Mouse (Mus musculus) myocyte (in vitro differentiated cells): ENCODE measurements around the gene Marcksl1. TPM values are rescaled to one million over a fixed set of nuclear protein-coding genes. Genes with fewer than 3 reads are reported as not detected.
"Not testable (repeated sequence)": the region's sequence is repeated elsewhere in the genome, so short reads cannot be mapped to it uniquely, and the experiment has no call there.

ENCODE experiments used
- H3K27me3 ChIP-seq: one replicate; pipeline ENCODE4 v1.6.1; 2011; ENCODE audit not compliant: control insufficient read depth, insufficient read depth, insufficient read length
- H3K36me3 ChIP-seq: one replicate; pipeline ENCODE4 v1.6.1; 2011; ENCODE audit not compliant: control insufficient read depth, insufficient read depth
- H3K4me2 ChIP-seq: one replicate; pipeline ENCODE4 v1.6.1; 2011; ENCODE audit warnings: low read depth, control low read depth
- H3K4me3 ChIP-seq: one replicate; pipeline ENCODE4 v1.5.1; 2011; ENCODE audit warnings: mild to moderate bottlenecking, control low read depth, moderate library complexity
- H3K79me2 ChIP-seq: one replicate; pipeline ENCODE4 v1.6.1; 2011; ENCODE audit not compliant: control insufficient read depth, insufficient read depth
- H3ac ChIP-seq: one replicate; pipeline ENCODE4 v1.6.1; 2011; ENCODE audit not compliant: control insufficient read depth, insufficient read length
- CEBPB ChIP-seq: IDR thresholded peaks from 2 replicates; pipeline ENCODE4 v1.6.1; 2011; ENCODE audit warnings: mild to moderate bottlenecking, moderate library complexity; ENCODE audit not compliant: poor library complexity, insufficient read depth, severe bottlenecking
- E2F4 ChIP-seq: IDR thresholded peaks from one replicate; pipeline ENCODE4 v1.6.1; 2011; ENCODE audit warnings: mild to moderate bottlenecking, control low read depth, moderate library complexity; ENCODE audit not compliant: insufficient read depth
- MAX ChIP-seq: IDR thresholded peaks from one replicate; pipeline ENCODE4 v1.6.1; 2011; ENCODE audit warnings: low read depth, mild to moderate bottlenecking, control low read depth
- MYOD1 ChIP-seq, 3 experiments: IDR thresholded peaks; one replicate each; pipeline ENCODE4 v1.6.1; 2011; ENCODE audit warnings: control low read depth in 2 of 3, low read depth in 2 of 3, mild to moderate bottlenecking in 2 of 3, moderate library complexity in 1 of 3; ENCODE audit not compliant: insufficient read length in 2 of 3, control insufficient read depth in 1 of 3
- MYOG ChIP-seq, 3 experiments: IDR thresholded peaks; one replicate each; pipeline ENCODE4 v1.6.1; 2011; ENCODE audit warnings: control low read depth in 2 of 3, low read depth in 2 of 3, mild to moderate bottlenecking in 2 of 3; ENCODE audit not compliant: insufficient read length in 2 of 3, control insufficient read depth in 1 of 3, insufficient read depth in 1 of 3
- POLR2A ChIP-seq: IDR thresholded peaks from one replicate; pipeline ENCODE4 v1.6.1; 2011; ENCODE audit warnings: low read depth, mild to moderate bottlenecking, control low read depth, moderate library complexity; ENCODE audit not compliant: insufficient read length
- POLR2AphosphoS2 ChIP-seq: IDR thresholded peaks from one replicate; pipeline ENCODE4 v1.6.1; 2011; ENCODE audit warnings: low read depth, control low read depth; ENCODE audit not compliant: insufficient read length
- REST ChIP-seq: IDR thresholded peaks from one replicate; pipeline ENCODE4 v1.6.1; 2011; ENCODE audit warnings: mild to moderate bottlenecking, control low read depth, moderate library complexity; ENCODE audit not compliant: insufficient read depth, insufficient read length
- SRF ChIP-seq: IDR thresholded peaks from one replicate; pipeline ENCODE4 v1.6.1; 2011; ENCODE audit warnings: low read depth; ENCODE audit not compliant: control insufficient read depth, insufficient read length
- TCF12 ChIP-seq: IDR thresholded peaks from one replicate; pipeline ENCODE4 v1.6.1; 2011; ENCODE audit warnings: mild to moderate bottlenecking, control low read depth; ENCODE audit not compliant: poor library complexity, insufficient read depth, severe bottlenecking
- TCF3 ChIP-seq: IDR thresholded peaks from one replicate; pipeline ENCODE4 v1.6.1; 2011; ENCODE audit warnings: low read depth, control low read depth; ENCODE audit not compliant: insufficient read length
- USF1 ChIP-seq: IDR thresholded peaks from one replicate; pipeline ENCODE4 v1.6.1; 2011; ENCODE audit warnings: low read depth, mild to moderate bottlenecking, control low read depth, moderate library complexity
- polyA plus RNA-seq: library from polyadenylated mRNA; unstranded; fragments of >200 nt; fragmentation: generic; extraction: Trizol; gene quantifications from one replicate; pipeline ENCODE4 v1.2.1, GENCODE M21; 2012; ENCODE audit warnings: missing spikeins

Marcksl1 gene
- polyA plus RNA-seq, 1 experiment, result 41.6 TPM

DNA sequence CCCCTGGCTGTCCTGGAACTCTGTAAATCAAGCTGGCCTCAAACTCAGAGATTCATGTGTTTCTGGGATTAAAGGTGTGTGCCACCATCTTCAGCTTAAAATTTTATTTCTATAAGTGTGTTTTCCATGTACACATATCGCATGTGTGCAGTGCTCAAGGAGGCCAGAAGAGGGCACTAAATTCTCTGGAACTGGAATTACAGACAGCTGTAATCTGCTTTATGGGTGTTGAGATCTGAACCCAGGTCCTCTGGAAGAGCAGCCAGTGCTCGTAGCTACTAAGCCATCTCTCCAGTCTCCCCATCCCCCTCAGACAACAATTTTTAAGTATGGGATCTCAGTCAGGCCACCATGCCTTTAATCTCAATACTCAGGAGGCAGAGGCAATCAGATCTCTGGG is 35.9 kb downstream of the Marcksl1 start:
- H3K27me3 ChIP-seq, result no peaks in the 10 kb centered on the region
- TF ChIP-seq USF1 (no peak), TCF3 (no peak), E2F4 (no peak), POLR2AphosphoS2 (no peak), REST (no peak), POLR2A (no peak), SRF (no peak), CEBPB (no peak), MAX (no peak), TCF12 (no peak), MYOG (IDR thresholded peaks at IDR 0.05; ENCODE audit: control insufficient read depth in 1 of 3, insufficient read depth in 1 of 3, insufficient read length in 2 of 3, low read depth in 2 of 3) (no peak), MYOD1 (IDR thresholded peaks at IDR 0.05; ENCODE audit: control insufficient read depth in 1 of 3, insufficient read length in 2 of 3, low read depth in 2 of 3) (no peak)
- H3K4me2 ChIP-seq, result no peak overlapping the region
- H3ac ChIP-seq, result no peak overlapping the region
- no peaks in the 10 kb centered on the region for H3K79me2 ChIP-seq
- no peak overlapping the region for H3K4me3 ChIP-seq
- H3K36me3 ChIP-seq, result no peaks in the 10 kb centered on the region

DNA sequence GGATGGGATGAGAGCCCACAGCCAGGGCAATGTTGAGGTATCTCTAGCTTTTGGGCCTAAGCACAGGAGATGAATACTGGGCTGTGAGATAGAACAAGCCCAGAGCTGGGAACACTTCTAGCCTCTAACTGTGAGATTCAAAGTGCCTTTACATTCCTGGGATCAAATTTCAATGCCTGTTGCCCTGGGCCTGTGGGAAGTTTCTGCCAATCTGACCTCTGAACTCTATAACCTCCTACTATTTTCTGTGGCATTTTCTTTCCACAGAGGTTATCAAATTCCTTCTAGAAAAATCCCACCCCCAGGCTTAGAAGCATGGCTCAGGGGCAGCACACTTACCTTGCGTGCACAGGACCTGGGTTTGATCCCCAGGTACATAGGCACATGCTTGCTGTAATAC is 36.9 kb downstream of the Marcksl1 start:
- TF ChIP-seq REST (no peak), TCF3 (no peak), POLR2AphosphoS2 (no peak), CEBPB (no peak), MYOG (IDR thresholded peaks at IDR 0.05; ENCODE audit: control insufficient read depth in 1 of 3, insufficient read depth in 1 of 3, insufficient read length in 2 of 3, low read depth in 2 of 3) (no peak), USF1 (no peak), SRF (no peak), TCF12 (no peak), E2F4 (no peak), POLR2A (no peak), MAX (no peak)
- H3ac ChIP-seq, result no peak overlapping the region
- no peaks in the 10 kb centered on the region for H3K79me2 ChIP-seq
- no peak overlapping the region for H3K4me2 ChIP-seq
- no peaks in the 10 kb centered on the region for H3K27me3 ChIP-seq
- no peak overlapping the region for H3K4me3 ChIP-seq
- H3K36me3 ChIP-seq, result no peaks in the 10 kb centered on the region

DNA sequence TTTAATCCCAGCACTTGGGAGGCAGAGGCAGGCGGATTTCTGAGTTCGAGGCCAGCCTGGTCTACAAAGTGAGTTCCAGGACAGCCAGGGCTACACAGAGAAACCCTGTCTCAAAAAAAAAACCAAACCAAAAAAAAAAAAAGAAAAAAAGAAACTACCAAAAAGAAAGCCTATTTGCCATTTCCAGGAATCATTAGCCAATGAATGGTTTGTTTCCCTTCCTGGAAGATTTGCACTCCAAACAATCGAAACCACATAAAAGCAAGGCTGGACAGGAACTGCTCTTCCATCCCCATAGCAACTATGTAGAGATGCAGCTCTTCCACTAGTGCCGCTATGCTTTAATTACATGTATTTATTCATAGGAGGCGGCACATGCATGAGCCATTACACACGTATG is 41.1 kb downstream of the Marcksl1 start:
- H3K27me3 ChIP-seq, H3K4me3 ChIP-seq, H3K4me2 ChIP-seq, H3K79me2 ChIP-seq, H3ac ChIP-seq, H3K36me3 ChIP-seq: not testable (repeated sequence)

DNA sequence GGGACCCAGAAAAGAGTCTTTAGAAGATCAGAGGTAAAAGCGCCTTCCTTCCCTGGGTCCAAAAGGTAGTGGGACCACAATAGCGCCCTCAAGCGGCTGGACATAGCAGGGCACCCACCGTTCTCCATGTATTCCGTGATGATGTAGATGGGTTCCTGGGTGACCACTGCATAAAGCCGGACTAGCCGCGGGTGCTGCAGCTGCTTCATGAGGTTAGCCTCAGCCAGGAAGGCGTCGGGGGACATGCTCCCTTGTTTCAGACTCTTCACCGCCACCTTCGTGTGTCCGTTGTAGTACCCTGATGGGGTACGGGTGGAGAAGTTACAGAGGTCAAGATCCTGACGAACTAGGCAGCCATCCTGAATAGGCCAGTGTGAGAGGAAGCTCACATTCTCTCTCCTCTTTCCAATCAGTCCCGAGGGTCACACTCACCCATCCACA is 42.1 kb downstream of the Marcksl1 start:
- Histone ChIP-seq H3K27me3 (no peaks in the 10 kb centered on the region), H3ac (no peak overlapping the region), H3K4me2 (peak overlapping the region; percentile 87), H3K36me3 (no peaks in the 10 kb centered on the region), H3K79me2 (no peaks in the 10 kb centered on the region), H3K4me3 (peak overlapping the region; percentile 50)
- TF ChIP-seq E2F4 (no peak), SRF (no peak), MAX (no peak), MYOG (IDR thresholded peaks at IDR 0.05; ENCODE audit: control insufficient read depth in 1 of 3, insufficient read depth in 1 of 3, insufficient read length in 2 of 3, low read depth in 2 of 3) (no peak), CEBPB (no peak), POLR2A (no peak), USF1 (no peak), TCF3 (no peak)

DNA sequence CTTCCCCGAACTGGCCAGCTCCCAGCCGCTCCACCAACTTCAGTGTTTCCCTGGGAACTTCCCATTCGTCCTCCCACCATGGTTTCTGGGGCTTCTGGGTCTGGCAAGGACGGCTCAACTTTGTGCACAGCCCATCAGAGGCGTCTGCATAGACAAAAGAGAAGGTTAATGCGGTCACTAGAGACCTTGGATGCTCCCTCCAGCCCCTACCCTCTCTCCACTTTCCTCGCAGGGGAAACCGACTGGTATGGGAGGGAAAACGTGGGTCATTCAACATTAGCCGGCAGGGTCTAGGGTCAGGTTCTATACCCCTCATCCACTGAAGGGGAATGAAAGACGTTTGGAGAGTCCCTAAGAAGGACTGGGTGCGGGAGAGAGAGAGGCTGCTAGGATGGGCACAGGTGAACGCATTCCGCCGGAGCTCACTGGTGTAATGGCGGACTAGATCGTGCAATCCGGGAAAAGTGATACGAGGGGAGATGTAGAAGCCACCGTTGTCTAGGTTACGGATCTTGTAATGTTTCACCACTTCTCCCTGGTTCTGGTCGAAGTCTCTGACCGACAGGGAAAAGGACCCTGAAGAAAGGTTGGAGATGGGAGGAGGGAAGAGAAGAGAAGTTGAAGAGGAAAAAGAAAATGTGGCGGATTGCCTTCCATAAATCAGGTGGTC is 42.6 kb downstream of the Marcksl1 start:
- peak overlapping the region; percentile 87 for H3K4me2 ChIP-seq
- TF ChIP-seq CEBPB (0 out of 2 replicates have a peak, but pooled peaks have one; percentile 22), POLR2AphosphoS2 (no peak)
- H3K4me3 ChIP-seq, result peak overlapping the region; percentile 50
- H3ac ChIP-seq, result no peak overlapping the region
- H3K36me3 ChIP-seq, result no peaks in the 10 kb centered on the region
- no peaks in the 10 kb centered on the region for H3K27me3 ChIP-seq
- H3K79me2 ChIP-seq, result no peaks in the 10 kb centered on the region
